Mouse (Mus musculus): ENCODE results near the gene Dop1b. TPM values are rescaled to one million over a fixed set of nuclear protein-coding genes. Genes with fewer than 3 reads are reported as not detected.
"Not testable (repeated sequence)": the region's sequence is repeated elsewhere in the genome, so short reads cannot be mapped to it uniquely, and the experiment has no call there.

The Dop1b gene
- polyA plus RNA-seq, 1 experiment from 2014 or later, result 43.8 TPM

- Histone ChIP-seq H3K27me3 (replicated peaks) (peaks cover 49% of the 10 kb centered on the region), H3K36me3 (replicated peaks) (no peaks in the 10 kb centered on the region), H3K9ac (no peak overlapping the region), H3K4me1 (peaks cover 18% of the 10 kb centered on the region), H3K27ac (no peak overlapping the region), H3K4me3 (no peak overlapping the region), H3K9me3 (no peaks in the 10 kb centered on the region), H3K4me2 (peak overlapping the region; percentile 63)
- WGBS, result 33% methylated on average over 7 of the region's 7 CpGs
- ATAC-seq (replicated peaks), result no peak
Measured at GRCm38 (mm10) chr16:93684441-93684840, 27.3 kb upstream of the Dop1b start.

DNA sequence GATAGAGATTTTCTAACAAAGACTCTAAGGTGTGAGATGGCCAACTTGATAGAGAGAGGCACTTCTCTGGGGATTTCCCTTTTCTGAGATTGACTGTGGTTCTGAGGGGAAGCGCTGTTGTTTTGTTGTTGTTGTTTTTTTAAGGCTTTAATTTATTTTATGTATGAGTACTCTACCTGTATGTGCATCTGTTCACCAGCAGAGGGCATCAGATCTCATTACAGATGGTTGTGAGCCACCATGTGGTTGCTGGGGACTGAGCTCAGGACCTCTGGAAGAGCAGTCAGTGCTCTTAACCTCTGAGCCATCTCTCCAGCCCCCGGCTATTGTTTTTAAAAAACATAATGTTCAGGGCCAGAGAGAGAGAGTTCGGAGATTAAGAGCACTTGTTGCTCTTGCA lies 25.9 kb upstream of the Dop1b start:
- not testable (repeated sequence) for H3K4me3 ChIP-seq; H3K4me2 ChIP-seq; H3K36me3 ChIP-seq (replicated peaks); ATAC-seq (replicated peaks); H3K9me3 ChIP-seq; H3K27ac ChIP-seq; H3K9ac ChIP-seq
- Histone ChIP-seq H3K4me1 (peaks cover 18% of the 10 kb centered on the region), H3K27me3 (replicated peaks) (peaks cover 48% of the 10 kb centered on the region)
- WGBS, result 88% methylated on average over 3 of the region's 3 CpGs

DNA sequence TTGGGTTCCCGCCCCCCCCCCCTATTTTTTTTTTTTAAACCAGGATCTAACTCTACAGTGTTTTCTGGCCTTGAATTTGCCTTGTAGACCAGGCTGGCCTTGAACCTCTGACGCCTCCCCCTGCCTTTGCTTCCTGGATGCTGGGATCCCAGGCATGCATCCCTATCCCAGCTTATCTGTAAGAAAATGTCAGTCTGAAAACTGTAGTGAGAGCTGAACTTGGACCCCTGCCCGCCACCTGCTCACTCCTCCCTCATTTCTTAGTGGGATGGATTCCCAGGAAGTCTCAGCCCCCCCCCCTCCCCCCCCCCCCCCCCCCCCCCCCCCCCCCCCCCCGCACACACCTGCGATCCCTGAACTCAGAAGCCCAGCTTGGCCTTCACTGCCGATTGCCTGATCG lies 25.3 kb upstream of the Dop1b start:
- no peak for ATAC-seq (replicated peaks)
- H3K9me3 ChIP-seq, result no peaks in the 10 kb centered on the region
- WGBS, result 90% methylated on average over 5 of the region's 7 CpGs

GRCm38 (mm10) chr16:93686945-93687344 lies 24.8 kb upstream of the Dop1b start:
- H3K9ac ChIP-seq, result no peak overlapping the region
- H3K36me3 ChIP-seq (replicated peaks), result no peaks in the 10 kb centered on the region
- H3K9me3 ChIP-seq, result no peaks in the 10 kb centered on the region
- no peak overlapping the region for H3K27ac ChIP-seq
- no peak overlapping the region for H3K4me2 ChIP-seq
- 47% methylated on average over 5 of the region's 5 CpGs for WGBS
- no peak for ATAC-seq (replicated peaks)
- no peak overlapping the region for H3K4me3 ChIP-seq
- peaks cover 37% of the 10 kb centered on the region for H3K27me3 ChIP-seq (replicated peaks)
- H3K4me1 ChIP-seq, result peaks cover 18% of the 10 kb centered on the region

More for the DNA sequence above, 25.3 kb upstream of the Dop1b start:
- Histone ChIP-seq H3K27ac (no peak overlapping the region), H3K9ac (no peak overlapping the region), H3K36me3 (replicated peaks) (no peaks in the 10 kb centered on the region), H3K4me1 (peaks cover 18% of the 10 kb centered on the region), H3K4me3 (no peak overlapping the region), H3K4me2 (no peak overlapping the region), H3K27me3 (replicated peaks) (peaks cover 42% of the 10 kb centered on the region)

DNA sequence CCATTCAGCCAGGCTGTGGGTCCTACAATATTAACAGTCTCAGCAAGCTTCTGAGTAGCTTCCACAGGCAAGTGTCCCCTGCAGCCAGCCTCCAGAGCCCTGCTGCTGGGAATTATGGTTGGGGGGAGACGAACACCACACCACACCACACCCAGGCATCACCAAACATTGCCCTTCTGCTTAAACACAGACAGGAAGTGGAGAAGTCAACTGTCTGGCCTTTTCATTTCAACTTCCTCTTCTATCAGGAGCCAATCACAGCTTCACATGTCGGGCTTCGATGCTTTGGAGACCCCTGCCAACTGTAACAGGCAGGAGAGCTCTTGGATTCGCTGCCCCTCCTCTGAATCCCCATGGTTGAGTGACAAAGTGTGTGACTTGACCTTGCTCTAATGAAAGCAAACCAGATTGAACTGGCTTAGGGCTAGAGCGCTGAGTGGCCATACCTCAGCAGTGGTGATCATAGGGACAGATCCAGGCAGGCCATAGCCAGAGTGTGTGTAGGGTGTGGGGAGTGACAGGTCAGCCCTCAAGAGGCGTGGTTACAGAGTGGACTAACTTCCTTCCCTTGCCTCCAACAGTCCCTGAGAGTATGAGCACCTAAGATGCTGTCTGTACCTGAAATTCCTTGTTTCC lies 20.4 kb upstream of the Dop1b start:
- no peak overlapping the region for H3K4me2 ChIP-seq
- 80% methylated on average over 6 of the region's 6 CpGs for WGBS
- no peak overlapping the region for H3K4me3 ChIP-seq
- ATAC-seq (replicated peaks), result no peak
- H3K27ac ChIP-seq, result no peak overlapping the region
- no peaks in the 10 kb centered on the region for H3K9me3 ChIP-seq
- no peaks in the 10 kb centered on the region for H3K36me3 ChIP-seq (replicated peaks)
- no peaks in the 10 kb centered on the region for H3K27me3 ChIP-seq (replicated peaks)
- H3K4me1 ChIP-seq, result no peaks in the 10 kb centered on the region
- H3K9ac ChIP-seq, result no peak overlapping the region

GRCm38 (mm10) chr16:93692744-93693143 lies 19.0 kb upstream of the Dop1b start:
- ATAC-seq (replicated peaks), result no peak
- H3K9ac ChIP-seq, result no peak overlapping the region
- H3K27me3 ChIP-seq (replicated peaks), result no peaks in the 10 kb centered on the region
- no peaks in the 10 kb centered on the region for H3K36me3 ChIP-seq (replicated peaks)
- H3K27ac ChIP-seq, result no peak overlapping the region
- H3K4me2 ChIP-seq, result no peak overlapping the region
- H3K4me3 ChIP-seq, result no peak overlapping the region
- 70% methylated on average over 2 of the region's 2 CpGs for WGBS
- no peaks in the 10 kb centered on the region for H3K4me1 ChIP-seq
- H3K9me3 ChIP-seq, result no peaks in the 10 kb centered on the region

DNA sequence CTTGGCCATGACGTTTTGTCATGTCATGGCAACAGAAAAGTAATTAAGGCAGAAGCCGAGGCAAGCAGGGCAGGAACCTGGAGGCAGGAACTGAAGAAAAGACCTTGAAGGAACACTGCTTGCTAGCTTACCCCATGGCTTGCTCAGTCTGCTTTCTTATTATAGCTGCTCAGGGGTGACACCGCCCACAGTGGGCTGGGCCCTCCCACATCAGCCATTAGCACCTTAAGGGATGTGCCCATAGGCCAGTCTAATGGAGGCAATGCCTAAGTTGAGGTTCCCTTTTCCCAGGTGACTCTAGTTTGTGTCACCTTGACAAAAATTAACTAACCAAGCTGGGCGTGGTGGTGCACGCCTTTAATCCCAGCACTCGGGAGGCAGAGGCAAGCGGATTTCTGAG lies 4.6 kb upstream of the Dop1b start:
- no peak overlapping the region for H3K4me2 ChIP-seq
- ATAC-seq (replicated peaks), result no peak
- no peaks in the 10 kb centered on the region for H3K9me3 ChIP-seq
- no peaks in the 10 kb centered on the region for H3K4me1 ChIP-seq
- H3K4me3 ChIP-seq, result no peak overlapping the region
- 88% methylated on average over 7 of the region's 7 CpGs for WGBS
- H3K9ac ChIP-seq, result no peak overlapping the region
- H3K27me3 ChIP-seq (replicated peaks), result peaks cover 10% of the 10 kb centered on the region
- H3K27ac ChIP-seq, result no peak overlapping the region
- H3K36me3 ChIP-seq (replicated peaks), result no peaks in the 10 kb centered on the region

DNA sequence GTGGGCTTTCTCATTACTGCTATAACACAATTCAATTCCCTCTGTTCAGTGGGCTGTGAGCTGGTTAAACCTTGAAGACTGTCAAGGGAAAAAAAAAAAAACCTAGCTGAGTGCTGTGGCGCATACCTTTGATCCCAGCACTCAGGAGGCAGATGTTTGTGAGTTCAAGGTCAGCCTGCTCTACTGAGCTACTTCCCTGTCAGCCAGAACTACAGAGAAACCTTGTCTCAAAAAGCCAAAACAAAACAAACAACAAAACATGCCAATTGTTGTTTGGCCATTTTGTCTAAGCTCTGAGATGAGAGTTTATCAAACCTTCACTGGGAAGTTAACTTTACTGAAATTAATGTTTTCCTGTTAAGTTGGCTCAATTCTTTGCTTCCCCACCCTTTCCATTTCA lies 2.5 kb upstream of the Dop1b start:
- Histone ChIP-seq H3K4me1 (peaks cover 11% of the 10 kb centered on the region), H3K9me3 (no peaks in the 10 kb centered on the region), H3K4me2 (no peak overlapping the region), H3K36me3 (replicated peaks) (no peaks in the 10 kb centered on the region), H3K27me3 (replicated peaks) (peaks cover 10% of the 10 kb centered on the region), H3K27ac (no peak overlapping the region), H3K9ac (no peak overlapping the region), H3K4me3 (no peak overlapping the region)
- WGBS, result 79% methylated on average over 1 of the region's 1 CpGs
- no peak for ATAC-seq (replicated peaks)

DNA sequence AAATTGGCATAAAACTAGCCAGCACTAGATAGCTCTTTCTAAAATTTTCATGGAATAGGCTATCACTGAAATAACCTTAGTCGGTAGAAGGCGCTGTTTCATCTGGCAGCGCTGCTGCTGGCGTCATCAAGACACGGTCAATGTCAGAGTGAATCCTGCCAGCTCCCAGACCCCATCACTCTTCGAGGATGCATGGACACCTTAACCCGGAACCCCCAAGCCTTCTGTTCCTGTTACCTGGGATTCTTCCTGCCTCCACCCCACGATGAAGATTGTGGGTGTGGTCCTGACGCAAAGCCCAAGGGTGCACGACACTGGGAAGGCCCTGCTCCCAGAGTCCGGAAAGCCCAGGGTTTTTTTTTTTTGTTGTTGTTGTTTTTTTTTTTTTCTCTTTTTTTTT lies 780 bp upstream of the Dop1b start:
- under 1% methylated on average over 11 of the region's 11 CpGs for WGBS
- H3K4me3 ChIP-seq, result peak overlapping the region; percentile 70
- peak overlapping the region; percentile 59 for H3K4me2 ChIP-seq
- peaks cover 16% of the 10 kb centered on the region for H3K4me1 ChIP-seq
- ATAC-seq (replicated peaks), result peak; percentile 57
- peak overlapping the region; percentile 29; the same call in 1 of the 2 replicates for H3K9ac ChIP-seq
- H3K27ac ChIP-seq, result peak overlapping the region; percentile 81
- no peaks in the 10 kb centered on the region for H3K9me3 ChIP-seq
- H3K36me3 ChIP-seq (replicated peaks), result no peaks in the 10 kb centered on the region
- peaks cover 10% of the 10 kb centered on the region for H3K27me3 ChIP-seq (replicated peaks)

GRCm38 (mm10) chr16:93712189-93712885 lies 633 bp downstream of the Dop1b start:
- WGBS, result 7% methylated on average over 31 of the region's 31 CpGs
- H3K4me3 ChIP-seq, result peak overlapping the region; percentile 70
- no peaks in the 10 kb centered on the region; the same call in 1 of the 2 replicates for H3K27me3 ChIP-seq (replicated peaks)
- peak overlapping the region; percentile 81 for H3K27ac ChIP-seq
- H3K4me2 ChIP-seq, result peak overlapping the region; percentile 59
- H3K9me3 ChIP-seq, result no peaks in the 10 kb centered on the region
- H3K9ac ChIP-seq, result peak overlapping the region; percentile 74
- no peaks in the 10 kb centered on the region for H3K36me3 ChIP-seq (replicated peaks)
- ATAC-seq (replicated peaks), result no peak
- peaks cover 16% of the 10 kb centered on the region for H3K4me1 ChIP-seq

GRCm38 (mm10) chr16:93712966-93713365 lies 1.3 kb downstream of the Dop1b start:
- no peak overlapping the region for H3K27ac ChIP-seq
- no peaks in the 10 kb centered on the region for H3K36me3 ChIP-seq (replicated peaks)
- no peak for ATAC-seq (replicated peaks)
- WGBS, result 71% methylated on average over 7 of the region's 7 CpGs
- H3K4me3 ChIP-seq, result peak overlapping the region; percentile 70
- H3K4me2 ChIP-seq, result peak overlapping the region; percentile 59
- no peaks in the 10 kb centered on the region; the same call in 1 of the 2 replicates for H3K27me3 ChIP-seq (replicated peaks)
- H3K9me3 ChIP-seq, result no peaks in the 10 kb centered on the region
- H3K9ac ChIP-seq, result peak overlapping the region; percentile 21; the same call in 1 of the 2 replicates
- peaks cover 16% of the 10 kb centered on the region for H3K4me1 ChIP-seq

DNA sequence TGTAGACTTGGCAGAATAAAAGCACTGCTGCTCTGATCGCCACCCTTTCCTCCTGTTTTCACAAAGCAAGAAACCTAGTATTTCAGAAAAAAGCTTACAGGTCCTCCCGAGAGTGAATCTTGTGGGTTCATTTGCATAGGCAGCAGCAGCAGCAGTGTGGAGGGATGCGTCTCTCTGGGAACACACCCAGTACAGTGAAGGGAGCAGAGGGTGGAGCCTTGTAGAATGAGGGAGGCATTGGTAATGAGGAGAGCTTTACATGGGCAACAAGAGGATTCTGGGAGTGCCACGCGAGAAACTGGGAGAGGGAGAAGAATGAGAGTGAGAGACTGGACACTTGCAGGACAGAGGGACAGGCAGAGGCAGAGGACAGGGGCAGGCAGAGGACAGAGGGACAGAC lies 2.7 kb downstream of the Dop1b start:
- Histone ChIP-seq H3K27ac (no peak overlapping the region), H3K9ac (no peak overlapping the region), H3K4me3 (no peak overlapping the region), H3K4me1 (peaks cover 16% of the 10 kb centered on the region), H3K36me3 (replicated peaks) (no peaks in the 10 kb centered on the region), H3K9me3 (no peaks in the 10 kb centered on the region), H3K27me3 (replicated peaks) (no peaks in the 10 kb centered on the region), H3K4me2 (no peak overlapping the region)
- 24% methylated on average over 5 of the region's 5 CpGs for WGBS
- no peak for ATAC-seq (replicated peaks)

DNA sequence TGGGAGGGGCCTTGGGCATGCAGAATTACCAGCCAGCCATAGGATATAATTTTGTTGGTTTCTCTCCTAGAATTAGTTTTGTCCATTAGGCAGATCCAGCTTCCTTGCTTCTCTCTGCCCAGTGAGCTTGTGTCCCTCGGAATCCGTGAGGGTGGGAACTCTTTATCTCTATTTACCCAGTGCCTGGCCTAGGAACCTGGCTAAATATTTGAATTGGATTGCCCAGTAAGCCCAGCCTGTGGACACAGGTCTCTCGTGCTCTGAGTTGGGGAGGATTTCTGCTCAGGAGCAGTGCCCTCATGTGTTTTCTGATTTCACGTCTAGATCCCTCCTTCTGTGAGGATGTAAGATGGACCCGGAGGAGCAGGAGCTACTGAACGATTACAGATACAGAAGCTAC lies 4.1 kb downstream of the Dop1b start:
- H3K4me2 ChIP-seq, result no peak overlapping the region
- no peaks in the 10 kb centered on the region for H3K9me3 ChIP-seq
- no peaks in the 10 kb centered on the region for H3K36me3 ChIP-seq (replicated peaks)
- H3K27me3 ChIP-seq (replicated peaks), result no peaks in the 10 kb centered on the region
- H3K9ac ChIP-seq, result no peak overlapping the region
- H3K4me1 ChIP-seq, result peaks cover 16% of the 10 kb centered on the region
- 88% methylated on average over 6 of the region's 6 CpGs for WGBS
- H3K27ac ChIP-seq, result no peak overlapping the region
- no peak overlapping the region for H3K4me3 ChIP-seq
- ATAC-seq (replicated peaks), result no peak

All from midbrain, embryonic 15.5 days (tissue).